Mouse (Mus musculus) testis, postnatal 14 days (tissue): ENCODE data around the gene Rmnd5a.

Experiments used
- DNase-seq: peaks from one replicate; pipeline ENCODE4 v3.0.0; 2021; ENCODE audit warnings: low spot score

Rmnd5a gene

DNA sequence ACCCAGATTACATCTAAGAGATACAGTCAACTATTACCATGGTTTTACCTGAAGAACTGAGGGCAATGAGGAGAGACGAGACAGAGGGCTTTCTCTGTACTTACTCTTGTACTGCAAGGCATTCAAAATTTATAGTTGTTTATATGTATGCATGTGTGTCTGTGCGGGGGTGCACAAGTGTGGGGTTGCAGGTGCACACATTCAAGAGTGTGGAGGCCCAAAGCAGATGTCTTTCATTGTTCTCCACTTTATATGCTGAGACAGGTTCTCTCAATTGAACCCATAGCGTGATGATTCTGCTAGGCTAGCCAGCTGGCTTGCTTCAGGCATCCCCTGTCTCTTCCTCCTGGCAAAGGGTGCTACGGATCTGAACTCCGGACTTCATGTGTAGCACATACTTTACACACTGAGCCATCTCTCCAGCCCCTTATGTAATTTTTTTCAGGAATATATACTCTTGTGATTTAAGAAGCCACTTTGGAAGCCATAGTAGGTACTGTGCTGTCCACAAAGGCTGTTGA is 69.3 kb downstream of the Rmnd5a start:
- no peak for DNase-seq

DNA sequence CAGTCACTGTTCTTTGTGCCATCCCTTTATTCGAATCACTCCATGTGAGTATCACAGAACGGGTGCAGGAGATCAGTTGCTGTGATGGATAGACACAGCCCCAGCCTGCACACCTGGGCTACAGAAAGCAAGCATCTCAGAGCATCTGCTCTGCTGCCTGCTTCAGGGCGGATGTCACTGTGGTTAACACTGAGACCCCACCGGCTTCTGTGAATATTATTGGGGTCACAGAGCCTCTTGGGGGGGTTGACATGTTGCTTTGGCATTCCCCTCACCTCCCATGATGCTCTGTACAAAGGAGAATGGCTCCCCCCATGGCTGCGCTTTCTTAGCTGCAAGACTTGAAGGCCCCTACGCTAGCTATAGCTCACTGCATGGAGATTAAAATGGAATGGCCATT is 71.0 kb downstream of the Rmnd5a start:
- no peak for DNase-seq

DNA sequence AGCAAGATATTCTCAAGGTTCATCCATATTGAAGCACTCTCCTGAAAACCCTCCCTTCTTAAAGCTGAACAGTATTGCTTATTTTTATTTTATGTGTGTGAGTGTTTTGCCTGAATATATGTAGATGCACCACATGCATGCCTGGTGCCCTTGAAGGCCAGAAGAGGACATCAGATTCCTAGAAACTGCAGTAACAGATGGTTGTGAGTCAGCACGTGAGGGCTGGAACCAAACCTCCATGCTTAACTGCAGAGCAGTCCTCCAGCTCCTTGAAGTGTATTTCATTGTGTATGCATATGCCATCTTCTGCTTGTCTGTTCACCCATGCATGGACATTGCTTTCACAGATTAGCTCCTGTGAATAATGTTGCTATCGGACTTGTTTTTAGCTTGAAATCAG is 76.4 kb downstream of the Rmnd5a start:
- no peak for DNase-seq

DNA sequence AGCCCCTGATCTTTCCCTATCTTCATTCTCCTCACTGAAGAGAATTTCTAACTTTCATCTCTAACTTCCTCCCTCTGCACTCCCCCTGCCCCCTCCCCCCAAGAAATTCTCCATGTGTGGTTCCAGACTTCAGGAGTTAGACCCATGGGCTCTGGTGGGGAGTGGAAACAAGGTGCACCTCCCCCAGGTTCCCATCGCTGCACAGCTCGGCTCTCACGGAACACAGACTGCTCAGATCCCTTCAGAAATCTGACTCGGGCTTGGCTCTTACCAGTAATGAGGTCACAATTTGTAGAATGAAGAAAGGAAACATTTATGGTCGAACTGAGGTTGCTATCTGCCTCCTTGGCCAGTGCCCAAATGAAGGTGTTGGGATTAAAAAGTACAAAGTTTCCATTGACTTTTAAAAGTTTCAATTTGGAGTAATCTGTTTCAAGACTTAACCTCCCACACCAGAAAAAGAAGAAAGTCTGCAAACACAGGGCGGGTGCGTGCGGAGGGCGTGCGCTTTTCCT is 79.2 kb downstream of the Rmnd5a start:
- DNase-seq = peak; percentile 81

DNA sequence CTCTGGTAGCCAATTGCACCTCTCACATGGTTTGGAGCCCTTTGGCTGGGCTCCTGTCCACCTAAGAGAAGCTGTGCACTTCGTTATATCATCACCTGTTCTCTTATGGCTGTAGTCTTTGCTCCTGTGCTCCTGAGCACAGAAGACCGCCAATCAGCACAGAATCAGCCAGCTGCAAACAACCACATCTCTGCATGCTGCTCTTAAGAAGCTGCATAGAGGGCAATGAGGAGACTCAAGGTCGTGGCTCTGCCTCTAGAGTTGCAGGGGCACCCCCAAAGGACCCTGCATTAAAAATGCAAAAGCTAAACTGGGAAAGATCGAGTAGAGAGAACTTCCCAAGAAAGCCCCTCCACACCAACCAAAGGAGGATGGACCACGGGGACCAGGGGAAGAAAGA is 79.7 kb downstream of the Rmnd5a start:
- DNase-seq = no peak

DNA sequence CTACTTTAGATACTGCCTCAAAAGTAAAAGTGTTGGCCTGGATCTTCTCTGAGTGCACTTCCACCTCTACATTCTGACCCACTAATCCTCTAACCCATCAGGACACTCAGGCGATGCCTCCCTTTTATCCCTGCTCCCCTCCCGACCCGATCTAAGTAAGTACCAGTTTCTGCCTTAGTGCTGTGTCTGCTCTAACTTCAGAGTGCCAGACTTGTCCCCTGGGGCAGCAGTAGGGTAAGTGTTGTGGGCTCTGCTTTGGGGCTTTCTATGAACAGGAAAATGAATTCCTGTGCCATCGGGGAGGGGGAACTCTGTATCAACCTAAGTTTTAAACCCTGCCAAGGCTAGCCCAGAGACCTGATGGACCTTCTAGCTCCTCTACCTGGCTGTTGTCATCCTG is 80.2 kb downstream of the Rmnd5a start:
- DNase-seq = no peak

DNA sequence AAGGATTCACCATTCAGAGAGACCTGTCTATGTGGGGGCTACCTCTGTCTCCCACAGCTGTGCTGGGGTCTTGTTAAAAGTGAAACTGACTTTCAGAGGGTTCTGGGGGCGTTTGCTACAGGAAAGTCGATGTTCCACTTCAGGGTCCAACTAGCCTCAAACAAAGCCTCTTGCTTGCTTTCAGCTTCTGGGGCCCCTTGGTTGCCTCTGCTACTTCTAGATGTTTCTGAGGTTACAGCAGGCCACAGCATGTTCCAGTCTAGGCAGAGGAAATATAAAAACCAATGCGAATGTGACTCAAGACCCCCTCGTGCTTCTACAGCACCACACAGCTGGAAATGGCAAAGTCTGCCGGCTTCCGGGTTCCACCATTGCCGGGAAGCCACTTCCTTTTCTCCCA is 82.9 kb downstream of the Rmnd5a start:
- no peak for DNase-seq

DNA sequence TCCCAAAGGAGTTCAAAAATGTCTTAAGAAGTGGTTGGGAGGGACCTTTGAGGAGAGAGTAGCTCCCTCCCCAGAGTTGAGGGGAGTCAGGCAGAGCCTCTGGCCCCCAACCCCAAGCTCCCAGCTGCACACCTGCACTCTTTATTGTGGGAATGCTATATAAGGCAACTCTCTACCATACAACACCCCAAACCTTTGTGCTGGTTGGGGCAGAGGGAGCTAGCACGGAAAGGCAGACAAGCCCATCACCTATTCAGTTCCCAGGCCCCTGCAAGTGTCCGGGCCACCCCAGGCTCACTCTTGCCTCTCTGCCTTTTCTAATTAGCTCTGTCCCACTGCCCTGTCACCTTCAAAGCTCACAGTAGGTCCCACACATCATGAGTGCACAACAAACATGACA is 86.7 kb downstream of the Rmnd5a start:
- no peak for DNase-seq

DNA sequence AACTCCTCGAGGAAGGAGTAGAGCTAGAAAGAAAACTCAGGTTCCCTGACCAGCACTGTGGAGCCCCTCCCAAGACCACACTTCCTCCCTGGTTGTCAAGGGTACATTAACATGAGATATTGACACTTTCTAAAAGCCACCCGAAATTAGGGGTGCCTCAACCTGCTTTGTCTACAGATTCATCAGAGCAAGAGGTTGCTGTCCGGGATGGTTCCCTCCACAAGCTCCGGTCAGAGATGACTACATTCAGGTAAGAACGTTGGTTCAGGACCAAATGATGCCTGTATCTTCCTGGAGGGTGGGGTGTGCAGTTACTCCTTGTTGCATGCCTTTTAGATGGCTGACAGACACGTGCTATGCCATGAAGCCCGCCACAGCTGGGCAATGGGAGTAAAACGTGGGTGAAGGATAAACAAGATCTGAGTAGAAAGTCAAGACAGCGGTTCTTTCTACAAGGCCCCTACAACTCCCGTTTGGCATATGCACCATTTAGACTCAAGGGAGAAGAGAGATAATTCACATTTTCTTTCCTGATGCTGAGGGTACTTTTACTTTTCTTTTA is 87.5 kb downstream of the Rmnd5a start:
- DNase-seq = no peak

DNA sequence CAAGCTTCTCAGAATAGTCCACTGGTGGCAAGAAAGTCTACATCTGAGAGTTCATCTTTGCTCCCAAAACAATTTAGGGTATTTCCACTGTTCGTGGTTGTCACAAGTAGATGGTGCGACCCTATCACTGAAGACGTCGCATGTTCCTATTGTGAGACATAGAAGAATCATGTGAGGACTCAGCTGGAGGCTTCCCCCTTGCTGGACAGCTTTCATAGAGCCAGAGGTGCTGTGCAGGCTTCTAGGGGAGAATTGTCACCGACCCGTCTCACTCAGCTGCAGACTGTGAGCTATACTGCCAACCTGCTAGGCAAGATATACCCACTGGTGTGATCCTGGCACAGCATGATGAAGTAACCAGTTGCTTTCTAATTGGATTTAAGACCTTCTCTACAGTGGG is 88.2 kb downstream of the Rmnd5a start:
- DNase-seq = no peak

DNA sequence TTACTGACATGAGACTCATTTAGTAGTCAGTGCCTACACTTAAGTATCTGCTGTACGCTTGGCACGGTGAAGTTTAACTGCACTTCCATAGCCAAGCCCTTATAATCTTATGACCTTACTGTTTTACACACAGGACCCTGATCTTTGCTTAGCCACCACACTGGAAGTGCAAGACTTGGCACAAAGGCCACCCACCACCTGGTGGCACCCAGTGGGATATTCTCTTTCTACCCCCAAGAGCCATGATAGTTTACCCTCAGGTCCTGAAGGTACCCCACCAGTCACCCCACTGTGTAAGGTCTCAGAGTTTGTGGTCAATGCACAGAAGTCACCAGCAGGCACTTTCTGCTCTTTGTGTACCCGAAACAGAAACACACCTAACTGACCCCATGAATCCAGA is 89.2 kb downstream of the Rmnd5a start:
- no peak for DNase-seq

DNA sequence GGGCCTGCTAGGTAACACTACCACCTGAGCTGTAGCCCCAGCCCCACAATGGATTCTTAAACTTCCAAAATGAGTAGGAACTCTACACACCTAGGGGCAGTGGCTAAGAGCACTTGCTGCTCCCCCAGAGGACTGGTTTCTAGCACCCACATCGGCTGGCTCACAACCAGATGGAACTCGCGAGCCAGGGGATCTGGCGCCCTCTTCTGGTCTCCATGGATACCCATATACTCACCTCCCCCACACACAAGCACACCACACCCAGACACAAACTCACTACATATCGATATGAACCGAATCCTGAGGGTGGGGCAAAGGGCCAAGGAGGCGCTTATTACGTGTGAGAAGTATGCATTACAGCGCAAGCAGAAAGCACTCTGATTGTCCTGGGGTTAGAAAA is 92.4 kb downstream of the Rmnd5a start:
- DNase-seq = no peak

DNA sequence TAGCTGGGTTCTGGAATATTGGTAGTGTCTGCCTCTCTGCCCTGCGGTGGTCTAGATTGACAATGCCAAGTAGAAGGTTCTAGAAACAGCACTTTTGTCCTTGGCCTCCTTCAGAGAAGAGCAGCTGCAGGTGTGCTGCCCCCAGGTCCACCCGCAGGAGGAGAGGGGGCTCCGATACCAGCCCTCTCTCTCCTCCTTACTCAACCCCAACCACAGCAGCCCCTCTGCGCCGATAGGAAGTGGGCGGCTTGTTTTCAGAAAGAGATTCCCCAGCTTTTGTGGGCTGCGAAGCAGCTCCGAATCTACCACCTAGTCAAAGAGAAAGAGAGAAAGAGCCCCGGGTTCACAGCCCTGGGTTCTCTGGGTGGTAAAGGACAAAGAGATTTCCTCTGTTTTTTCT is 99.3 kb downstream of the Rmnd5a start:
- no peak for DNase-seq

DNA sequence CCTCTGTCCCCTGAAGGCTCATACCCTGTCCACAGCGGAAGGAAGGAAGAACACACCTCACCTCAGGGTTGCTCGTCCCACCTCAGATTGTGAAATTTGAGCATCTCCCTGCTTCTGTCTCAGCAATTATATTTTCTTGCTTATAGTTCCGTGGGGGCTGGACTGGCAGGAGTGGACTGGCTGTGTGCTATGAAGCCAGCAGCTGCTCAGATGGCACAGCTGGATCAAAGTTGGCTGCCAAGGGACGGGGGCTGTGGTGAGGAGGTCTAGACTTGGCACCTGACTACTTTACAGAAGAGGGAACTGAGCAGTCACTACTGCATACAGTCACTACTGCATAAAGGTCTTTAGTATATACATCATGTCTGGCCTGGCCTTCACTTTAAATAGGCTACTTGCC is 101.1 kb downstream of the Rmnd5a start:
- DNase-seq = no peak

DNA sequence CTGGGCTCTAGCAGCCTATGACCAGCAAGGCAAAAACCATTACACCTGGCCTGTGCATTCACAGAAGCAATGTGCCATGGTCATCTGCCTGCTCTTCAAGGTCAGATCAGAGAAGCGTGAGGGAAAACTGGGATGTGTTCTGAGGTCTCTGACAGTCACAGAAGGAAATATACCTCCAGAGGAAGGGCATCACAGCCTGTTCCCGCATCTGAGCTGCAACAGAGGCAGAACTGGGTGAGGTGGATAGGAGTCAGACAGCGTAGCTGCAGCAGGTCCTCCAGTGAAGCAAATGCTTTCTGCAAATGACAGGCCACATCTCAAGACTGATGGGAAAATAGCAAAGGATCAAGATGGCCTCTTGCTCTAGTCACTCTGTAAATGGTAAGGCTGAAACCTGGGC is 101.5 kb downstream of the Rmnd5a start:
- DNase-seq = no peak
